Mouse (Mus musculus): ENCODE results near the gene Gm20695. TPM values are rescaled to one million over a fixed set of nuclear protein-coding genes. Genes with fewer than 3 reads are reported as not detected.
A peak's percentile ranks its signal among the peaks of the same experiment; 100 is the strongest.
"Not testable (repeated sequence)": the region's sequence is repeated elsewhere in the genome, so short reads cannot be mapped to it uniquely, and the experiment has no call there.

The Gm20695 gene
- total RNA-seq (2021) = 1 to 10 TPM in 1 of 2 experiments, not detected in 1; 1.2 TPM

DNA sequence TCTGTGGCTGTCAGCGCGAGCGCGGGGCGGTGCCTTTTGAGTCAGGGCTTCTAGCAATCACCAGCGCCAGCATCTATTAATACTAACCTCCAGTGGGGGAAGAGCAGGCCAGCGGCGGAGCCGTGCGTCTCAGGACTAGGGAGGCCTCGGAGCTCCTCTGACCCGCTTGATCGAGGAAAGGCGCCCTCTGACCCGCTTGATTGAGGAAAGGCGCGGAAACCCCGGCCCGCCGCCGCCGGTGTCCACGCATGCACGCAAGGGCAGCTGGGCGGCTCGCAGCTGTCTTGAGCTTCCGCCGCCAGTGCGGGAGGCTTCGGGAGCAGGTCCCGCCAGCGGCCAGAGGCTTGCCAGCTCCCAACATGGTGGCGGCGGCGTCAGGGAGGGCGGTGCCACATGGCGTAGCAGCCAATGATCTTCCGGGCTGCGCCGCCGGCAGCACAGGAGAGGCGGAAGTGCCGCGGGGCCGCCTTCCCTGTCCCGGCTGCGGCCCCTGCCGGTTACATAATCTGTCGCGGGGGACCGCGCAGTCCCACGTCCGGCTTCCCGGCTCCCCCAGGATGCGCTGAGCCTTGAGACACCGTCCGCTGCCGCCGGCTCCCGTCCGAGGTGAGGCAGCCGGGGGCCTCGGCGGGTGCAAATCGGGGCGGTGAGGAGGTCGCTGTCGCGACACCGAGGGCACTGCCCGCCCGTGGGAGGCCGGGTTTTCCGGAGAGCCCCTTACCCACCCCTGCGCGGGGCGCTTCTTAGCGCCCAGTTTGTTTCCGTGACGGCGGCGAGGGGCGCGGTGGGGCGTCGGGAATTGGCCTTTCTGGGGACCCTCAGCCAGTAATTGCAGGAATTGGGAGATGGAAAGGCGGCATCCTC, at the start of gene Gm20695, which contains the start of gene Zfp597:
TSS of gene Gm20695 (plus strand) at position 448 of the 864 bp plus-strand sequence.
TSS of gene Zfp597 (minus strand) at position 361 of the 864 bp plus-strand sequence.
- intact Hi-C loops (cut with DNase I) = loop anchor here (10.0 kb wide), 1 partner anchor 140 kb away; the partner anchor contains the start of gene Zfp263
- DNase-seq (ENCODE audit: low spot score in 2 of 2) = peak; percentile 94 to 95

DNA sequence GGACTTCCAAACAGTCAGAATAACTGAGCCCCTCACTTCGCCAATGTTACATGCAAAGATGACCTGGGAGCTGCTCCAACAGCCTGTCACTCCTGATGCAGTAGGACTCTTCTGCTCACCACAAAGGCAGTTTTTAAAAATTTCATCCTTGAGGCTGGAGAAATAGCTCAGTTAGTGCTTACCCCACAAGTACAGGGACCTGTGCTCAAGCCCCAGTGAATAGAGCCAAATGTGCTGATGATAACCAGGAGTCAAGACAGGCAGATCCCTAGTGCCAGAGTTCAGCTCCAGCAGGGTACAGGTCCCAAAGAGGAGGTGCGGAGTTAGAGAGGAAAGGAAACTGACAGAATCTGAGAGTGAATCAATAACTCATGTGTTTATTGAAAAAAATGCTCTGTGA, 49.0 kb upstream of the Gm20695 start:
- intact Hi-C loops (cut with DNase I) = no loop called here
- no peak for DNase-seq (ENCODE audit: low spot score in 2 of 2)

GRCm38 (mm10) chr16:3839157-3839885, 45.1 kb upstream of the Gm20695 start:
- intact Hi-C loops (cut with DNase I) = no loop called here
- DNase-seq (ENCODE audit: low spot score in 2 of 2) = no peak

GRCm38 (mm10) chr16:3842989-3843388, 41.5 kb upstream of the Gm20695 start:
- no peak for DNase-seq (ENCODE audit: low spot score in 2 of 2)
- intact Hi-C loops (cut with DNase I) = loop anchor here (10.0 kb wide), 1 partner anchor 98 kb away; the partner anchor contains the start of gene Zfp263

- no peak for DNase-seq (ENCODE audit: low spot score in 2 of 2)
- intact Hi-C loops (cut with DNase I) = loop anchor here (10.0 kb wide), 1 partner anchor 99 kb away; the partner anchor contains the start of gene Zfp263
Observed at GRCm38 (mm10) chr16:3843796-3844195, 40.7 kb upstream of the Gm20695 start.

GRCm38 (mm10) chr16:3846711-3847518, 37.5 kb upstream of the Gm20695 start, which contains the start of gene Zfp174:
Gene Zfp174, plus strand, starts transcription at chr16:3847268.
- intact Hi-C loops (cut with DNase I) = loop anchor here (10.0 kb wide), 1 partner anchor 102 kb away; the partner anchor contains the start of gene Zfp263

DNA sequence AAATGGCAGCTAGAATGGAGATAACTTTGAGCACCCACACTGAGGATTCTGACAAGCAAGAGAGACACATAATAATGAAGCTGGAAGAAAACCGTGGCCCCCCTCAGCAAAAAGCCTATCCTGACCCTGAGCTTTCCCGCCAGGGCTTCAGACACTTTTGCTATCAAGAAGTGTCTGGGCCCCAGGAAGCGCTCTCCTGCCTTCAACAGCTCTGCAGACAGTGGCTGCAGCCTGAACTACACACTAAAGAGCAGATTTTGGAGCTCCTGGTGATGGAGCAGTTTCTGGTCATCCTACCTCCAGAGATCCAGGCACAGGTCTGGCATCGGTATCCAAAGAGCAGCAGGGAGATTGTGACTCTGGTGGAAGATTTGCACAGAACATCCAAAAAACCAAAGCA, 36.6 kb upstream of the Gm20695 start:
- intact Hi-C loops (cut with DNase I) = loop anchor here (10.0 kb wide), 1 partner anchor 103 kb away; the partner anchor contains the start of gene Zfp263
- no peak for DNase-seq (ENCODE audit: low spot score in 2 of 2)

More at GRCm38 (mm10) chr16:3846711-3847518, 37.5 kb upstream of the Gm20695 start, which contains the start of gene Zfp174:
- peak; percentile 92 to 94 for DNase-seq (ENCODE audit: low spot score in 2 of 2)

GRCm38 (mm10) chr16:3848416-3848815, 36.0 kb upstream of the Gm20695 start:
- no peak for DNase-seq (ENCODE audit: low spot score in 2 of 2)
- intact Hi-C loops (cut with DNase I) = loop anchor here (10.0 kb wide), 1 partner anchor 104 kb away; the partner anchor contains the start of gene Zfp263

DNA sequence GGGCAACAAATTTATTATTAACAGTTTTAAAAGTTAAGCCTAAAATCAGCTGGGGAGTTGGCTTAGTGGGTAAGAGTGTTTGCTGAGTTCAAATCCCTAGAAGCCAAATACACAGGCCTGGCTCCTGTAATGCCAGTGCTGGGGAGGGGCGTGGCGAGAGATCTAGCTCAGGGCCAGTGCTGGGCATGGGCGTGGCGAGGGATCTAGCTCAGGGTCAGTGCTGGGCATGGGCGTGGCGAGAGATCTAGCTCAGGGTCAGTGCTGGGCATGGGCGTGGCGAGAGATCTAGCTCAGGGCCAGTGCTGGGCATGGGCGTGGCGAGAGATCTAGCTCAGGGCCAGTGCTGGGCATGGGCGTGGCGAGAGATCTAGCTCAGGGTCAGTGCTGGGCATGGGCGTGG, 33.1 kb upstream of the Gm20695 start:
- intact Hi-C loops (cut with DNase I); DNase-seq (ENCODE audit: low spot score in 2 of 2): not testable (repeated sequence)

DNA sequence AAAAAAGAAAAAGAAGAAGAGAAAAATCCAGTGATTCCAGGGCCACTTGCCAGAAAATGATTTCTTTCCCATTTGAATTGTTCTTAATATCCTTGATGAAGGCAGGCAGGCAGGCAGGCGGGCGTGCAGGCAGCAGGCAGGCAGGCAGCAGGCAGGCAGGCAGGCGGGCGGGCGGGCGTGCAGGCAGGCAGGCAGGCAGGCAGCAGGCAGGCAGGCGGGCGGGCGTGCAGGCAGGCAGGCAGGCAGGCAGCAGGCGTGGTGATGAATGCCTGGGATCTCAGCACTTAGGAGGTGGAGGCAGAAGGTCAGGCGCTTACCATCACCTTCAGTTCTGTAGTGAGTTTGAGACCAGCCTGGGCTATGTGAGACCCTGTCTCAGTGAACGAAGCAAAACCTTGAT, 31.9 kb upstream of the Gm20695 start:
- intact Hi-C loops (cut with DNase I) = no loop called here
- DNase-seq (ENCODE audit: low spot score in 2 of 2) = no peak

DNA sequence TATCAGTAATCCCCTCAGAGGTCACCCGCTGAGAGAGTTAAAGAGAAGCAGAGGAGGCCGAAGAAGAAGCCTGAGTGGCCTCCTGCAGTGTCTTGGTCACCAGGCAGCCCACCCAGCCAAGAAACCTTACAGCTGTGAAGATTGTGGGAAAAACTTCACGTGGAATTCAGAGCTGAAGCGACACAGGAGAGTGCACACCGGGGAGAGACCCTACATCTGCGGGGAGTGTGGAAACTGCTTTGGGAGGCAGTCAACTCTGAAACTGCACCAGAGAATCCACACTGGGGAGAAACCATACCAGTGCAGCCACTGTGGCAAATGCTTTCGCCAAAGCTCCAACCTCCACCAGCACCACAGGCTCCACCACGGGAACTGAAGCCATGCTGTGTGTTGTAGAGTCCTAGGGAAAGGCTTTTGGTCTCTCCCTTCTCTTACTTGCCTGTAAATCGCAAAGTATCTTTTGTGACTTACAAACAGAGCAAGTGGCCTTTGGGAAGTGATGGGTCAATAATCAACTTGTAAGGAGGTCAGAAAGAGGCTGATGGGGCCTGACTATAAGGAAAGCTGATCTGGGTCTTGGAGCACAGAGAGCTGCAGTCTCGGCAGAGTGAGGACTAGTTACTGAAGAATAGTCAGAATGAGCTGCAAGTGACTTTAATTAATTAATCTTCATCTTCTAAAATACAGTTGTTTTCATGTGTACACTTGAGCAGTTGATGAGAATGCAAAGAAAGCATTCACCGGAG, 29.8 kb upstream of the Gm20695 start:
- intact Hi-C loops (cut with DNase I) = no loop called here
- DNase-seq (ENCODE audit: low spot score in 2 of 2) = no peak

DNA sequence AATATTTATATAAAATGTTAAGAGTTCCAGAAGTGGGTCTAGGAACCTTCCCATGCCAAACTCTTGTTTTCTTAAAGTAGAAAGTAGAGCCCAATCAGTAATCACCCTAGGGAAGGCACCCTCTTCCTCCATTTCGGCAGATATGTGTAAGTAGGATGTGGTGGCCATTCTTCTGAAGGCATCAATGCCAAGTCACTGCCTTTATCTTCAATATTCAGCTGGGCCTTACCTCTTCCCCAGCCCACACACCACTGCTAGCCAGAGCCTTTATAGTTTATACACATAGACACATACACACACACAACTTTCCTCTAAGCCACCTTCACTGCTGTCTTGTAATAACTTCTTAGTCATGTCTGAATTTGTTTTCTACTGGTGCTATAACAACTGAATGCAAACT, 28.7 kb upstream of the Gm20695 start:
- intact Hi-C loops (cut with DNase I) = no loop called here

DNA sequence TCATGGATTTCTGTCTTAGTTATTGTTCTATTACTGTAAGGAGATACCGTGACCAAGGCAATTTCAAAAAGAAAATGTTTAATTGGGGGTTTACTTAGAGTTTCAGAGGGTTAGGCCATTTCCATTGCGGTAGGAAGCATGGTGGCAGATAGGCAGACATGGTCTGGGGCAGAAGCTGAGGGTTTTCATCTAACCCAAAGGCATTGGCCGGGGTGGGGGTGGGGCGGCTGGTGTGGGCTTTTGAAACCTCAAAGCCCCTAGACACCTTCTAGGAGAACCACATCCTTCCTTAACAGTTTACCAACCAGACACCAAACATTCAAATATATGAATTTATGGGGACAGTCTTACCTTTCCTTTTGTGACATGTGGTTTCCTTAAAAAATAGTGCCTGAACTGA, 25.2 kb upstream of the Gm20695 start:
- intact Hi-C loops (cut with DNase I) = no loop called here
- no peak for DNase-seq (ENCODE audit: low spot score in 2 of 2)

More for the DNA sequence above, 28.7 kb upstream of the Gm20695 start:
- DNase-seq (ENCODE audit: low spot score in 2 of 2) = no peak

- intact Hi-C loops (cut with DNase I) = no loop called here
- DNase-seq (ENCODE audit: low spot score in 2 of 2) = no peak
Observed at GRCm38 (mm10) chr16:3871815-3872214, 12.6 kb upstream of the Gm20695 start.

GRCm38 (mm10) chr16:3872216-3873047, 12.0 kb upstream of the Gm20695 start, which contains the start of gene Naa60:
Gene Naa60, plus strand, starts transcription at chr16:3872375.
- intact Hi-C loops (cut with DNase I) = no loop called here
- peak; percentile 84 to 86 for DNase-seq (ENCODE audit: low spot score in 2 of 2)

DNA sequence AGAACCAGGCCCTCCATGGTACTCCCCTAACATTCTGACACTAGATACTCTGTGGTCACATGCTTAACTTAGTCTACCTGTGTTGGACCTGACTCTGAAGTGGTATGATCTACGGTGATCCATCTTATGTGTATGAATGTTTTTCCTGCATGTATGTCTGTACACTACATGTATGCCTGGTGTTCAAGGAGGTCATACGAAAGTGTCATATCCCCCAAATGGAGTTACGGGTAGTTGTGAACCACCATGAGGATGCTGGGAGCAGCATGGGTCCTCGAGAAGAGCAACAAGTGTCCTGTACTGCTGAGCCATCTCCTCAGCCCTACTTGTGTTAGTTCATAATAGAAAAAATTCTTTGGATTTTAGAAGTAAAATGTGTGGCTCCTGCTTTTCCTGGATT, 8.1 kb upstream of the Gm20695 start:
- intact Hi-C loops (cut with DNase I) = no loop called here
- DNase-seq (ENCODE audit: low spot score in 2 of 2) = no peak

DNA sequence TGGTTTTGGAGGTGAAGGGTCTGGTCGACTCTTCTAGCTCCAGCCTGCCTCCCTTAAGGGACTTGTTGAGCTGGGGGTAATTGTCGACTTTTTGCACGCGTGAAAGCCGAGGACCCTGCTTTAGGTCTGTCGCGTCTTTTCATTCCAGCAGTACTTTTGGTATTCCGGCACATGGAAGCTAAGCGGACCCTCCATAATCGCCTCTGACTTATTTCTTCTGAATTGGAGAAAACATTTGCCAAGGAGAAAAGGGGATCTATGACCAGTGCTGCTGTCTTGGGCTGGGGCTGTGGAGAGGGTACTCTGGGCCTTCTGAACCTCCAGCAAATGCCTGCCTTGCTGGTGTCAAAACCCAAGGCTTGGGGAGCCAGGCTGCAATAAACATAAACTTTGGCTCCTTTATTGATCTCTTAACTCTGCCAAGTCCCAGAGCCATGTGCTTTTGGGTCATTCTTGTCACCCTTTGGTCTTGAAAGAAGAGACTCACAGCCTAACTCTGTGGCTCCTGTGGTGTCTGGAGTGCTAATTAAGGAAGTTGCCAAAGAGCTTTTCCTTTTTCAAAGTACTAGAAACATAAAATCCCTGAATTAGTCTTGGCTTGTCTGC, 720 bp downstream of the Gm20695 start:
- no peak for DNase-seq (ENCODE audit: low spot score in 2 of 2)
- intact Hi-C loops (cut with DNase I) = loop anchor here (10.0 kb wide), 1 partner anchor 140 kb away; the partner anchor contains the start of gene Zfp263

All from left cerebral cortex, postnatal 36 days (tissue).